Mouse (Mus musculus): ENCODE results near the gene Dmbx1.

DNA sequence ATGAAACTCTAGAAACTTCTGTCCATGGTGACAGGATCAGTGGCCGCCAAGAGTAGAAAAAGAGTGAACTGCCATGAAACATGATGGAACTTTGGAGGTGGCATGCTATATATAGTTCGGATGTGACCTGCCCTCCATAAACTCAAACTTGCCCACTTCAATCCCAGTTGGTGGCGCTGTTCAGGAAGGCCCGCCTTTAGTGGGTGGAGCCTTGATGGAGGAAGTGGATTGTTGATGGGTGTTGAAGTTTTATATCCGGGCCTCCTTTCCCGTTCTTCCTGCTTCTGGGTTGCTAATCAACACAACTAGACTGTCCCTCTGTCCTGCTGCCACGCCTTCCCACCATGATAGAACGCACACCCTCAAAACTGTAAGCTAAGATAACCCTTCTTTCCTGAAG is 45.2 kb upstream of the Dmbx1 start:
- TF ChIP-seq TAL1 (IDR thresholded peaks at IDR 0.05; ENCODE audit: low read length) (no peak), GATA1 (IDR thresholded peaks at IDR 0.05; ENCODE audit: low read length) (no peak)

Measured in erythroblast, embryonic 14.5 days (primary cell).